Mouse (Mus musculus) adrenal gland, adult (tissue): ENCODE results near the gene Clca2.

Source experiments
- DNase-seq, 2 experiments: peaks; one replicate each; pipeline ENCODE4 v3.0.0; 2022 to 2023; ENCODE audit warnings: low spot score in 1 of 2; ENCODE audit not compliant: inconsistent age in 2 of 2

Gene Clca2

DNA sequence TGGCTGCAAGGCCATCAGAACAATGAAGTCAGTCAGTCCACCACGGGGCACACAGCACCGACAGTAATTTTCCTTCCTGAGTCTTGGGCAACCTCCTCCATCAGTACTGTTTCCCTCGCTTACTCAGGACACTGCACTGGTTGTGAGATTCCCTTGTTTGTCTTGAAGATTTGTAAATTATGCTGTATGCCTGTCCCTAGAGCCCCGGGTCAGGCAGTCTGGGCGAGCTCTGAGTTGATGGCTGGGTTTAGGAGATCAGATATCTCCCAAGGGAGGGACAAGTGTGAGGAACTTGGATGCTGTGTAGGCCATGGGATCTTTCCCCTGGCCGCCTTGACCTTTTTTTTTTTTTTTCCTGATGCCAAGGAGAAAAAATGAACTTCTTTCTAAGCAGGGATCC is at the start of gene Clca2:
Gene Clca2, minus strand, starts transcription at position 153 of the 400 bp plus-strand sequence.
- no peak for DNase-seq

DNA sequence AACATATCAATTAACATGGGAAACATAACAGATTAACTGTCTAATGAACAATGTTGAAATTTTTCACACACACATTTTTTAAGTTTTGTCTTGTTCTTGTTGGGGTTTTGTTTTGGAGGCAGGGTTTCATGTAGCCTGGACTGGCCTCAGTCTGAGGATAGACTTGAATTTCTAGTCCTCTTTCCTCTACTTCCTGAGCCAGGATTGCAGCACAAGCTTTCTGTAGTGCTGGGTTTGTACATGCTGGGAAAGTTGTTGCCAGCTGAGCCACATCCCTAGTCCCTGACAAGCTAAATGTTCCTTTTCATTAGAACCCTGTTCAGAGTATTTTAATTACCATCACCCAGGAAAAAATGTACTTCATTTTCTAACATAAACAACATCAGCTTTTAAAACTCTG is 48.7 kb upstream of the Clca2 start:
- DNase-seq, result no peak

GRCm38 (mm10) chr3:145147483-145147882 is 48.2 kb upstream of the Clca2 start:
- DNase-seq, result no peak

DNA sequence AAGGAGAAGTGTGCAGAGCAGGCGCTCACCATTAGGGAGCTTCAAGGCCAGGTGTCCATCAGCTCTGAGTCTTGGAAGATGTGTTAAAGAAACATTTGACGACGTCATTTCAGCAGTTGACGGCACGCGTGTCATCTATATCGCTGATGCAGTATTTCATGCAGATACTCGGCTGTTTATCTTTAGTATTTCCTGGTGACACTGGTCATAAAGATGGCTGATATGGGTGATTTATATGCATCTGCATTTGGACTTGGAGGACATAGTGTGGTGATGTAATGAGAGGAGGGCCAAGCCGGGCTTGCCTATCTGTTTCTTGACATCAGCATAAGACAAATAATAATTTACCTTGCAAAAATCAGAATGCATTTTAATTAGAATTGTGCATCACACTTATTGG is 47.6 kb upstream of the Clca2 start:
- no peak for DNase-seq

- DNase-seq, result no peak
Observed at GRCm38 (mm10) chr3:145143856-145144255, 44.6 kb upstream of the Clca2 start.

DNA sequence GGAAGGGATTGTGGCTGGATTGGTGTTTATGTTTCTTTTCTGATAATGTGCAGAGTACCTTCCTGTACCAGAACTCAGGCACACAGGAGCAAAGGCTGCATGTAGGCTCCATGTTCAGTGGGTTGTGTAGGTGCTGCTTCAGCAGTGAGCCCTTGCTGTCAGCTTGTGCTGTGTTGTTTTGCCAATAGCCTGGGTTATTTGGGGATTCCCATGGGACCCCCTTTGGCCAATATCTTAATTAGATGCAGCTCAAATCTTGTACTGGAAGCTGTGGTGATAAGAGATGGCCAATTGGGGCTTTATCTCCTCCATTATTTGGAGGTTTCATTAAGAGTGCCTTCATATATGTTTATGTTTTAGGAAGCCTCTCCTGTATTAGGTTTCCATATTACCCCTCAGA is 43.7 kb upstream of the Clca2 start:
- DNase-seq, result no peak

DNA sequence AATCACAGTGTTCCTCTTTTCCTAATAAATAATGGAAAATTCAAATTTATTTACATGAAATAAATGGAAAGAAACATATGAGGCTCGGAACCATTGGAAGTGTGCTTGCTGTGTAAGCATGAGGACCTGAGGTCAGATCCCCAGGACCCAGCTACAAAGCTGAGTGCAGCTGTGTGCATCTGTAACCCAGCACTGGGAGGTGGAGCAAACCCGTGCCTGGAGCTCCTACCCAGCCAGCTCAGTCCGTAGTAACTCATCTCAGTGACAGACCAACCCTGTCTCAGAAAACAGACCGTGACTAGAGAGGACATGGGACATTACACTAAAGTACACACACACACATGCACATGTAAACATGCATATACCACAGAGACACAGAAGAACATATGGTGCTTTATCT is 41.0 kb upstream of the Clca2 start:
- DNase-seq, result no peak

DNA sequence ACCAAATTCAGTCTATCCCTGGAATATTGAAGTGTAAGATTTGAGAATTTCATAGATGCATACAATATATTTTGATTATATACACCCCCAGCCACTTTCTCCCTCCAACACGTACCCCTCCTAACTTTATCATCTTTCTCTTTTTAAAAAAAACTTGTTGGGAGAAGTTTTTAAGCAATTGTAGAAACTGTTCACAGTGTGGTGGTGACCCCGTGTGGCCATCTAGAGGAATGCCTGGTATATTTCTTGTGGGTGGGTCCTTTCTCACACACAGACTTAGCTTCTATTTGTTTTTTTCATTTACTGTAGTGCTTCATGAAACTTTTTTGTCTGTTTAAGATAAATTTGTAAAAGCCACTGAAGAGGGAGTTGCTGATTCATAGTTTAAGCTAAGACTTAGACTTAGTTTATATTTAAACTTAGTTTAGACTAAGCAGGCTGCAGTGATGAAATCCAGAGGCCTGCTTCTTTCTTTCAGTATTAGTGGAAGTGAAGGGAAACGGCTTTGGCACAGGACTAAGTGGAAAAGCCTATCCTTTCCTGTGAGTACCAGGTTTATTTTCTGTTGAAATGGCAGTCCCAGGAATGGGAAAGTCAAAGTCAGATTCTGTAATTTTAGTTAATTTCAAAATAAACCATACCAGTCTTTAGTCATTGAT is 32.1 kb upstream of the Clca2 start:
- peak; percentile 13 to 65 for DNase-seq

DNA sequence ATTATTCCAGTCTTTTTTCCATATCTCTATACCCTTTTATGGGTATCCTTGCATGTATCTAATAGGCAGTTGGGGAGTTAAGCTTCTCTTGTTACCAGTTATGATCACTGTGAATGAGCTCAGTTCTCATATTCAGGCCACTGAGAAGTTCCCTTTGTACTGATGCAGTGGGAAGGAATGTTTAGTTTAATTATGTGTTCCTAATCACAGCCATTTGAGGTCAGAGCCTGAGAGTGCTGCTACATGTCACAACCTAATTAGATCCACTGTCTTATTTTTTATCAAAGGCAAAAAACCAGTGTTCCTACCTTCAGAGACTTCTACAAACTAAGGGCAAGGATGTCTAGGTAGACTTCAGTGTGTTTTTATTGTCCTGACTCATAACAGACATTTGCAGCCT is 30.1 kb upstream of the Clca2 start:
- DNase-seq, result no peak

GRCm38 (mm10) chr3:145126618-145127017 is 27.4 kb upstream of the Clca2 start:
- no peak for DNase-seq

DNA sequence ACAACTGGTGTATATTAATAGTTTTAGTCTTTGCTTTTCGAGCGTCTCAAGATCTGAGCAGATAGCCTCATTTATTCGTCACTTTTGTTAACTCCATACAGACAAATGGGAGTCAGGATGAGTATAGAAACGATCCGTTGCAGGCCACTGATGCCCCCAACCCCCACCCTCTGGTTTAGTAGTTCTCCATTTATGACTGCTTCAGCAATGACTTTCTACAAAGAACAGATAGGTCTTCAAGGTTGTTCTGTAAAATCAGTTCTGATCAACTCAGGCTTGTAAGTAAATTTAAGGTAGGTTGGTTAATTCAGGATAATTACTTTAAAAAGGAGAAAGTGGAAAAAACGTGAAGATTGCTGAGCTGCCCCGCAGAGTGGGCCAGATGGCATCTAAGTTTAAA is 20.2 kb upstream of the Clca2 start:
- peak in 1 of 2 experiments; percentile 15 for DNase-seq

DNA sequence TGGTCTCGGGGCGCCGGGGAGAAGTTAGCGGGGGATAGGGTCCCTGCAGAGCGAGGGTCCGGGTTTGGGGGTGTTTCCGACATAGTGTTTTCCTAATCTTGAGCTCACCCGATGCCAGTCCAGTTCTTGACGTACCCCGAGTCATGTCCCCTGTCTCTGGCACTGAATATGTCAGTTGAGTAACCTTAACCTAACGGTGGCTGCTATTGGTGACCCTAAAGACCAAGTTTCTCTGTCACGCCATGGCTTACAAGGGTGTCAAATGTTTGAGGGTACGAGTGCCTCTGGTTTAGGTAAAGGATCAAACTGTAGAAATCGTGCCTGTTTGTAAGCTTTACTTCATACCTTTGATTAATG is 19.7 kb upstream of the Clca2 start:
- DNase-seq, result no peak

DNA sequence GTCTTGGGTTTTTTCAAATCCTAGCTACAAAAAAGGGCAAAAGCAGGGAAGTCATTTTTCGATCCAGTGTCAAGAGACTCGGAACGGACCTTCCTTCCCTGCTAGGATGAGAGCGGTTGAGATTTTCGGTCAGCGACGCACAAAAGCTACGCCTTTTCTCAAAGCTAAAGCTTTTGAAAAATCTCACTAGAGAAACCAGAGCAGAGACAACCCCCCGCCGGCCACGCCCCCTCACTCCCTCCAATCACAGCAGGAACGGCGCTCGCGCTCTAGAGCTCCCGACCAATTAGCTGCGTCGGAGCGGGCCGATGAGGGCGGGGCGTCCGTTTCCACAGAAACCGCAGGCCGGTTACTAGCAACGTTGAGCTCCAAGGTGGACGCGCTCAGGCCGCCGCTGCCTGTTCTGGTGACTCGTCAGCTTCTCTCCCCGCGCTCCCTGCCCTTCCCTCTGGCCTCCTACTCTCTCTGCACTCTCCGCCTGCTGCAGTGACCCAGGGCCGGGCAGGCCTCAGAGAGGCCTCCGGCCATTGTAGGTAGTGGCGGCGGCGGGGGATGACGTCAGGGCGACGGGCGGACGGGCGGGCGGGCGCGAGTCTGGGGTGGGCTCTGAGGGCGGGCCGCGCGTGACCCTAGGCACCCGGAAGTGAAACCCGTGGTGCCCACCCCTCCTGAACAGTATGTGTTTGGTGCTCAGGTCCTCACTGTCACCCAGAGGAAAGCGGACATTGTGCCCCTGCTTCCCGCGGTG is 19.2 kb upstream of the Clca2 start, which contains the start of gene Odf2l:
Gene Odf2l, plus strand, starts transcription at position 335 of the 748 bp plus-strand sequence.
- peak; percentile 98 to 100 for DNase-seq

DNA sequence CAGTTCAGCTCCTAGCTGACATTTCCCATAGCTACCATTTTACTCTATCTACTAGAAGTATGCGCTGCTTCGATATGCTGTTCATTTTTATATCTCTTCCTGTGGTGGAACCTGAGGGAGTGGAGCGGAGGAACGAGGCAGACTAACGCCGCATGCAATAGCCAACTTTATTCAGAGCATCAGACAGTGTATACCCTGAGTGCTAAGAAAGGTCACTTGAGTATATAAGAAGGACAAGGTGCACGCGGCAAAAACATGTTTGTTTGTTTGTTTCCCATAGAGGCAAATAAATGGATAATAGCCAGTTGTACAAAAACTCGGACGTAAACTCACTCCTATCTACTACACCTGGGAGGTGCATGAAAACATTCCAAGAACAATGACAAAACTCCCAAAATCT is 18.4 kb upstream of the Clca2 start:
- no peak for DNase-seq

DNA sequence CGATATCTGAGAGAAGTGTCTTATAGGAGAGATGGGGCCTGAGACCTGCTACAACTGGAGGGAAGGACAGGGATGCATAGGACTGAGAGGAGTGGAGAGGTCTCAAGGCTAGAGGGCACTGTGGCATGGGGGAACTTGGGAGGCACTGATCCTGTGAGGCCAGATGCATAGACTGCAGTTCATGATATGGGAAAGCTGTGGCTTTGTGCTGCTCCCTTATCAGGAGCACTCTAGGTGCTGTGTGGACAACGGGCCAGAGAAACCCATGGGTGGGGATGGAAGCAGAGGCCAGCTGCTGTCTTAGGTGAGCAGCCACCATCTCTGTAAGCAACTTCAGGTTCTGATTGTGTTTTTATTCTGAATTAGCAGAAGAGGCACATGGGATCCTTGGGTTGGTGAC is 15.9 kb upstream of the Clca2 start:
- DNase-seq, result no peak

GRCm38 (mm10) chr3:145105773-145106504 is 6.7 kb upstream of the Clca2 start:
- no peak for DNase-seq

DNA sequence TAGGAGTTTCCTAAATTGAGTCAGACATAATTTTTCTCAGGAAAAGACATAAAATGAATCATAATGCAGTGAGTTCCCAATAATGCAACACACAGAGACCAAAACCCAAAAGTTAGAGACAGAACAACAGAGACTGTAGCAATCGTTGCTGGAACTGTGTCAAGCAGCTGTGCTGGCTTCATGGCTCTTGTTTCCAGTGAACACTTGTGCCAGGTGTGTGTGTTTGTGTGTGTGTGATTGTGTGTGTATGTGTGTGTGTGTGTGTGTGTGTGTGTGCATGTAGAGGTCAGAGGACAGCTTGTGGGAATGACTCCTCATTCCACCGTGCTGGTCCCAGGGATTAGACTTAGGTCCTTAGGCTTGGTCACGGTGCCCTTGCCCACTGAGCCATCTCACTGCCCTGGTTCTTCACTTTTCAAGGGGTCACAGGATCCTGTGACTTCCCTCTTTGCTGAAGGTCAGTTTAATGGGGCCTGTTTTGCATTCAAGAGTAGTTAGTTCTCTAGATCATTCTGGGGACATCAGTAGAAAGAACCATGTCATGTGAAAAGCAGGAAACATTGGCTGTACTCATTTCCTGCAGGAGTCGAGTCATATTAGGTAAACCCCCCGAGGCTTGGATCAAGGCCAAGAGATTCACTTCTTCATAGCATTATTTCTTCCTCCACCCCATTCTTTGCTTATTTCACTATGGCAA is 6.0 kb upstream of the Clca2 start:
- no peak for DNase-seq

- no peak for DNase-seq
Observed at GRCm38 (mm10) chr3:145103770-145104169, 4.5 kb upstream of the Clca2 start.

GRCm38 (mm10) chr3:145103321-145103720 is 4.1 kb upstream of the Clca2 start:
- DNase-seq, result no peak

DNA sequence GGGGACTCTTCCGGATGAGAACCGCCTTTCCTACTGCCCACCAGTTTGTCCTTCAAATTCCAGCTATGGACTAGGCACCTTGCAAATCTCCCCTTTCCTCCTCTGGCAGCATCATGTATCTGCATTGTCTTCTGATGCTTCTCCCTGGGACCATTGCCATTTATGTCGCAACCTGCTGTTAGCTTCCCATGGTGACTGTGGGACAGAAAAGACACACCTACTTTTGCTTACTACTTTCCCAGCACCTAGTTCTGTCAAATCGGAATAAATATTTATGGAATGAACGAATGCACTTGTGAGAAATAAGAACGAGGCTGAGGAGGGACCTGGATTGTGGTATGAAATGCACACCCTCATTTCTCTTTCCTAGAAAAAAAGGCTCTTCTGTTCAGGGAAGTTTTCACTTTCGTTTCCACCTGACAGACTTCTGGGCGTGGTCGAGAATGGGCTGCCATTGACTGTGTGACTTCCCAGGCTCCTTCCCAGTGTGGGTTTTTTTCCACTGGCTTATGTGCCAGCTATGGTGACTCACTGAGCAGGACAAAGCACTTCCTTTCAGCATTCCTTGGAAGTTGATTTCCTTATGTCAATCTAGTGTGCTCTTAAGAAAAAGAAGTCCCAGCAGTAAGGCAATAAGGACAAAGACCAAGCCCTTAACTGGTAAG is 2.8 kb upstream of the Clca2 start:
- DNase-seq, result peak; percentile 24 to 54
